Mouse (Mus musculus): ENCODE results near the gene Plcb1. TPM values are rescaled to one million over a fixed set of nuclear protein-coding genes. Genes with fewer than 3 reads are reported as not detected.

The Plcb1 gene
- polyA plus RNA-seq, 1 experiment, result 6.2 TPM

- TF ChIP-seq POLR2A (IDR thresholded peaks at IDR 0.05; ENCODE audit: borderline replicate concordance, extremely low read depth, low read depth, low read length) (no peak), CTCF (IDR thresholded peaks at IDR 0.05; ENCODE audit: insufficient read depth, low read length) (no peak)
- DNase-seq, result no peak
- Histone ChIP-seq H3K4me1 (ENCODE audit: control insufficient read depth, insufficient read depth, low read length) (peaks cover 4% of the 10 kb centered on the region), H3K4me3 (replicated peaks; ENCODE audit: extremely low read depth, low read depth, low read length) (peak overlapping the region; percentile 72)
- WGBS, result 45% methylated on average over 12 of the region's 12 CpGs
Measured at GRCm38 (mm10) chr2:134787336-134788095, 1.6 kb downstream of the Plcb1 start.

- TF ChIP-seq POLR2A (IDR thresholded peaks at IDR 0.05; ENCODE audit: borderline replicate concordance, extremely low read depth, low read depth, low read length) (no peak), CTCF (IDR thresholded peaks at IDR 0.05; ENCODE audit: insufficient read depth, low read length) (no peak)
- 67% methylated on average over 7 of the region's 7 CpGs for WGBS
- Histone ChIP-seq H3K4me3 (replicated peaks; ENCODE audit: extremely low read depth, low read depth, low read length) (no peak overlapping the region), H3K4me1 (ENCODE audit: control insufficient read depth, insufficient read depth, low read length) (peaks cover 3% of the 10 kb centered on the region; the same call in 1 of the 2 replicates)
- DNase-seq, result no peak
Measured at GRCm38 (mm10) chr2:134792926-134793325, 7.1 kb downstream of the Plcb1 start.

- peaks cover 2% of the 10 kb centered on the region; the same call in 1 of the 2 replicates for H3K4me1 ChIP-seq (ENCODE audit: control insufficient read depth, insufficient read depth, low read length)
- no peak overlapping the region for H3K4me3 ChIP-seq (replicated peaks; ENCODE audit: extremely low read depth, low read depth, low read length)
- DNase-seq, result no peak
- WGBS, result 14% methylated on average over 1 of the region's 1 CpGs
- no peak for TF ChIP-seq CTCF (IDR thresholded peaks at IDR 0.05; ENCODE audit: insufficient read depth, low read length)
- no peak for TF ChIP-seq POLR2A (IDR thresholded peaks at IDR 0.05; ENCODE audit: borderline replicate concordance, extremely low read depth, low read depth, low read length)
Measured at GRCm38 (mm10) chr2:134800226-134800625, 14.4 kb downstream of the Plcb1 start.

GRCm38 (mm10) chr2:134816383-134816782 is 30.5 kb downstream of the Plcb1 start:
- DNase-seq, result no peak
- Histone ChIP-seq H3K4me3 (replicated peaks; ENCODE audit: extremely low read depth, low read depth, low read length) (no peak overlapping the region), H3K4me1 (ENCODE audit: control insufficient read depth, insufficient read depth, low read length) (peaks cover 13% of the 10 kb centered on the region)
- WGBS, result 50% methylated on average over 11 of the region's 11 CpGs
- no peak for TF ChIP-seq POLR2A (IDR thresholded peaks at IDR 0.05; ENCODE audit: borderline replicate concordance, extremely low read depth, low read depth, low read length)
- TF ChIP-seq CTCF (IDR thresholded peaks at IDR 0.05; ENCODE audit: insufficient read depth, low read length), result no peak

GRCm38 (mm10) chr2:134817058-134817840 is 31.4 kb downstream of the Plcb1 start:
- Histone ChIP-seq H3K4me1 (ENCODE audit: control insufficient read depth, insufficient read depth, low read length) (peaks cover 20% of the 10 kb centered on the region), H3K4me3 (replicated peaks; ENCODE audit: extremely low read depth, low read depth, low read length) (no peak overlapping the region)
- DNase-seq, result no peak
- TF ChIP-seq CTCF (IDR thresholded peaks at IDR 0.05; ENCODE audit: insufficient read depth, low read length) (no peak), POLR2A (IDR thresholded peaks at IDR 0.05; ENCODE audit: borderline replicate concordance, extremely low read depth, low read depth, low read length) (no peak)
- WGBS, result 67% methylated on average over 7 of the region's 7 CpGs

GRCm38 (mm10) chr2:134821176-134821575 is 35.3 kb downstream of the Plcb1 start:
- H3K4me3 ChIP-seq (replicated peaks; ENCODE audit: extremely low read depth, low read depth, low read length), result no peak overlapping the region
- no peak for TF ChIP-seq CTCF (IDR thresholded peaks at IDR 0.05; ENCODE audit: insufficient read depth, low read length)
- TF ChIP-seq POLR2A (IDR thresholded peaks at IDR 0.05; ENCODE audit: borderline replicate concordance, extremely low read depth, low read depth, low read length), result no peak
- peaks cover 26% of the 10 kb centered on the region for H3K4me1 ChIP-seq (ENCODE audit: control insufficient read depth, insufficient read depth, low read length)
- no peak for DNase-seq
- 44% methylated on average over 6 of the region's 6 CpGs for WGBS

- WGBS, result 37% methylated on average over 7 of the region's 7 CpGs
- no peak for DNase-seq
- TF ChIP-seq CTCF (IDR thresholded peaks at IDR 0.05; ENCODE audit: insufficient read depth, low read length) (no peak), POLR2A (IDR thresholded peaks at IDR 0.05; ENCODE audit: borderline replicate concordance, extremely low read depth, low read depth, low read length) (no peak)
Measured at GRCm38 (mm10) chr2:134825645-134826044, 39.8 kb downstream of the Plcb1 start.

GRCm38 (mm10) chr2:134826111-134827005 is 40.5 kb downstream of the Plcb1 start:
- 40% methylated on average over 8 of the region's 8 CpGs for WGBS
- Histone ChIP-seq H3K4me3 (replicated peaks; ENCODE audit: extremely low read depth, low read depth, low read length) (no peak overlapping the region), H3K4me1 (ENCODE audit: control insufficient read depth, insufficient read depth, low read length) (peaks cover 13% of the 10 kb centered on the region)
- TF ChIP-seq POLR2A (IDR thresholded peaks at IDR 0.05; ENCODE audit: borderline replicate concordance, extremely low read depth, low read depth, low read length) (no peak), CTCF (IDR thresholded peaks at IDR 0.05; ENCODE audit: insufficient read depth, low read length) (no peak)
- no peak for DNase-seq

More at GRCm38 (mm10) chr2:134825645-134826044, 39.8 kb downstream of the Plcb1 start:
- no peak overlapping the region for H3K4me3 ChIP-seq (replicated peaks; ENCODE audit: extremely low read depth, low read depth, low read length)
- peaks cover 13% of the 10 kb centered on the region for H3K4me1 ChIP-seq (ENCODE audit: control insufficient read depth, insufficient read depth, low read length)

Measured in lung, adult 2 months (tissue).